Mouse (Mus musculus) ovary, adult 18-20 months (tissue): ENCODE data around the gene Hdc.
"Not testable (repeated sequence)": the region's sequence is repeated elsewhere in the genome, so short reads cannot be mapped to it uniquely, and the experiment has no call there.

Source experiments
- DNase-seq: peaks from one replicate; pipeline ENCODE4 v3.0.0; 2022; ENCODE audit warnings: low spot score, mixed read lengths

Hdc gene

DNA sequence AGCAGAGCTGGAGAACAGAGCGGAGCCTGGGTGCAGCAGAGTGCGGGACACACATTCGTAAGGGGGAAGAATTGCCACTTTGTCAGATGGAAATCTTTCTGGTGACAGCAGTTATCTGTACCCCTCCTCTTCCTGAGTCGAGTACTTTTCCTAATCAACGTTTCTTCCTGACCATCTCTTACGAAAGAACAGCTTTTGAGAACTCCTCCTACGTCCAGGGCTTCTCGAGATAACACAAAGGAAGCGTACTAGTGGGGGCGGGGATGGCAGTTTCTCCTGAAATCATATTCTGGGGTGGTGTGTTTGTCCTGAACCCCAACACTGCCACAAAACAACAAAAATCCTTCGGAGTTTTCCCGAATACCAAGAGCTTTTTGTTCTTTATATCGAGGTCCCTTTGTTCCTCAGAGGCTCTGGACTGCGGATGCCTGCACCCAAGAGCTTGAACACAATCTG lies at the start of gene Hdc:
Hdc (minus strand) TSS at position 51 of the 456 bp plus-strand sequence.
- no peak for DNase-seq

GRCm38 (mm10) chr2:126668621-126669252 lies 49.6 kb upstream of the Hdc start:
- no peak for DNase-seq

GRCm38 (mm10) chr2:126665984-126666383 lies 46.9 kb upstream of the Hdc start:
- DNase-seq = no peak

GRCm38 (mm10) chr2:126663481-126663880 lies 44.4 kb upstream of the Hdc start:
- no peak for DNase-seq

DNA sequence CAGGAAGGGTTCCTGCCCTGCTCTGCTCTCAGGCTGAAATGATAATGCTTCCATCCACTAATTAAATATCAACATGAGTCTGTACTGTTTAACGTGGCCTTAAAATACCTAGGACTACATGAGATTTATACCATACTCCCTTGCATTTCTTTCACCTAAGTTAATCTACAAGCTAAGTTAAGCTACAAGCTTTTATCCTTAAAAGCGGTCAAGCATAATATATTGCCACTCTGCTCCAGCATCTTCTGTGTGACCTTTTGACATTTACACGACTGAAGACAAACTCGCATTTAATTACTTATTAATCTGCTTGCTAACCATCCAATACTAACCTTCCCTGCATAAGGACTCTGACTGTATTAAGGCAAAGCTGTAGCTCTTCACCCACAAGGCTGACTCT lies 33.8 kb upstream of the Hdc start:
- no peak for DNase-seq

DNA sequence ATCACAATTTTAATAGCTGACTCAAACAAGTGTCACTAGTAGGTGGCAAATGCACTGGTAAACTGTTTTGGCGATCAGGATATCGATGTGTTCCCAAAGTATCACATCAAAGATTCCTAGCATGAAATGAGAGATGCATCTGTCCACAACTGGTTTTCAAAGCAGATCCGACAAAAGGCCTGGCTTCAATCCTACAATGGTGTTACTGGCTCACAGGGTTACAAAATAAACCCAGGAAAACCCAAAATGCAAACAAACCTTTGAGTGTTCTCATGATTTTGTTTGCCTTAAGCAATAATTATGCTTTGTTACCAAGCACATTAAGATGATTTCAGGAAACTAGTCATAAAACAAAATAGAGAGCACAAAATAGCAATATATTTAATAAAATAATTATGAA lies 28.7 kb upstream of the Hdc start:
- no peak for DNase-seq

- DNase-seq = no peak
Observed at GRCm38 (mm10) chr2:126646461-126646860, 27.4 kb upstream of the Hdc start.

DNA sequence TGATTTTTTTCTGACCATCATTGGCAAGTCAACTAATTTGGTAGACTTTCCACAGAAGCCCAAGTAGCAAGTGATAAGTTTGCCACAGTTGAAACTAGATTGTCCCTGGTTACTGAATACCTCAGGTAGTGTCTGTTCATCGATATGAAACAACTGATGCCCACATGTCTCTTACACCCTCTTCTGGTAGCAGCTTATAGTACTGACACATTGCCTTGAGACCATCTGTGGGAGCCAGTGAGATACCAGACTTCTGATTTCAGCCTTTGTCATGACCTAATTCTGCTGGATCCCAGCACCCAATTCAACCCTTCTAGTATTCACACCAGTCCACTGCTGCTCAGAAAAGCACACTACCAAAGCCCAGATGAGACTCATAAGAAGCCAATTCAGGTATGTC lies 25.7 kb upstream of the Hdc start:
- DNase-seq = no peak

DNA sequence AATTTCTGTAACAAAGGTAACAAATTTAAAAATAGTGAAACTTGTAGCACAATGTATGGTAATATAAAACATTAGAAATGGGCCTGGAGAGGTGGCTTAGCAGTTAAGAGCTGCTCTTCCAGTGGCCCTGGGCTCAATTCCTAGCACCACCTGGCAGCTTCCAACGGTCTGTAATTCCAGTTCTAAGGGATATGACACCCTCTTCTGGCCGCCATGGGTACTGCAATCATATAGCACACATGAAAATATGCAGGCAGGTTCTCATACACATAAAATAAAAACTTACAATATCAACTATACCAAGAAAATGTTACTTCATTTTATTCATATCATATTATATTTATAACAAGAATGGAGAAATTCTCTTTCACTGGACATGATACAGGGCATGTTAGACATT lies 21.2 kb upstream of the Hdc start:
- no peak for DNase-seq

DNA sequence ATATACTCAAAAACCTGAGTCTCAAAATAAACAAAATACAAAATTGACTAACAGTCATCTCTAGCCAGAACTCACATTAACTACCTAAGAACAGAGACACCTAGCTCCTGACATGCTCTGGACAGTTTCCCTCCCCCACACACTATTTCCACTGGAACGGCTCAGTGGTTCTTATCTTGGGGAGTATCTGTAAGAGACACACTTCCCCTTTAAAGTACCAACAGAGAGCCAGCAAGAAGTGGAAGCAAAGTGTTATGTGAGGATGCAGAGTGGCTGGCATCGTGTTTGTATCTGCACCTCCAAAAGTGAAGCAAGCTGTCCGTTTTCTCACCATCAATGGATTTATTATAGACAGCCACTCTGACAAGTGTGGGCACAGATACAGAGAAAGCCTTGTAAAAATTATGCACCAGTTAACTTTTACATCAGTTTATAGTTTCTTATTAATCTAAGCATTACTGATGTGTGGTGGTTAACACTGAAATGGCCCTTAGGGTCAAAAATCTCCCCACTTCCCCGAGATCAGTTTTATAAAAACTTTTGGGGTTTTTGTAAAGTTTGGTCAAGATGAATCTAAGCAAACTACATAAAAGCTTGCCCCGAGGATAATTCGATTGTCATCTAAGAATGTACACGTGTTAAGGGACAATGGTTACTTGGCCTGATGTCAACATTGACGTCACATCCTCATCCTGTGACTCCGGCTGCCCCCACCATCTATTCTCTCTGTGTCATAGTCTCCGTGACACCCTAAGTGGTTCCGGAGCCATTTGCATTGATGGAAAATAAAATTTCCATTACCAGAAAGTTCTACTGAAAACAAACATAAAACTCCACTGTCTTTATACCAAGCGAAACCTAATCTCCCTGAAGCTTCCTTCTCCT lies 17.1 kb upstream of the Hdc start:
- DNase-seq = no peak

DNA sequence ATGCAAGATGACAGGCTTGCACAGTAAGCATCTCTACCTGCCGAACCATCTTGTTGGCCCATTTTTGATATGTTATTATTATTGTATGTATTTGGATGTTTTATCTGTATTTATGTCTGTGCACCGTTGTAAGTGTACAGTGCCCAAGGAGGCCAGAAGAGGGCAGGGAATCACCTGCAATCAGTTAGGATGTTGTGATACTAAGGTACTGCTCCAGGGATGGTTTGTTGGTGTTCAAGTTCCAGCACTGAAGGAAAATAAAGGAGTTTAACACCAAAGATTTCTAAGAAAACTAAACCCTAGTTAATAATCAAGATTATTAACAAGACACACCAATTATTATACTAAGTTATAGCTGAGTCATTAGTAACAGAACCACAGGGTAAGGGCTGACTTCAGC lies 14.1 kb upstream of the Hdc start:
- no peak for DNase-seq

DNA sequence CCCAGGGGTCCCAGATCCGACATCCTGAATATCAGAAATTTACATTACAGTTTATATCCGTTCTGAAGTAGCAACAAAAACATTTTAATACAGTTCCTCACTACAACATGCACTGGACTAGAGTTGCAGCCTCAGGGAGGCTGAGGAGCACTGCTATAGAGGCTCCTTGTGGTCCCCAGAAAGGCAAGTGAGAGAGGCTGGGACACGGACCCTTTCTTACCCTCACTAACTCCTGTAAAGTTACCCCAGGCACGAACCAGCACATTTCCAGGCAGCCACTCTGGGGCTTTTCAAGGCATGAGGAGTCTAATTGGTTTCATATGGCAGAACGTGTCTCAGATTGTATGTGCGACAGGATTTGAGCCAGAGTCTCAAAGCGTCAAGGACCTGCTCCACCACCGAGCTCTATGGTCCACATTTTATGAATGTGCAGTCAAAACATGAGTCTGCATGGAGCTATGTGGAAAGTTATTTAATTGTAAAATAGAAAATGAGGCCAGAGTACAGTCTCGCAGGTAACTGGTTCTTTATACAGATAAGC lies 9.4 kb upstream of the Hdc start:
- DNase-seq = no peak

GRCm38 (mm10) chr2:126623138-126623537 lies 4.0 kb upstream of the Hdc start:
- DNase-seq = no peak

- no peak for DNase-seq
Observed at GRCm38 (mm10) chr2:126622455-126622854, 3.4 kb upstream of the Hdc start.

GRCm38 (mm10) chr2:126618470-126619179 lies 474 bp downstream of the Hdc start:
- no peak for DNase-seq

DNA sequence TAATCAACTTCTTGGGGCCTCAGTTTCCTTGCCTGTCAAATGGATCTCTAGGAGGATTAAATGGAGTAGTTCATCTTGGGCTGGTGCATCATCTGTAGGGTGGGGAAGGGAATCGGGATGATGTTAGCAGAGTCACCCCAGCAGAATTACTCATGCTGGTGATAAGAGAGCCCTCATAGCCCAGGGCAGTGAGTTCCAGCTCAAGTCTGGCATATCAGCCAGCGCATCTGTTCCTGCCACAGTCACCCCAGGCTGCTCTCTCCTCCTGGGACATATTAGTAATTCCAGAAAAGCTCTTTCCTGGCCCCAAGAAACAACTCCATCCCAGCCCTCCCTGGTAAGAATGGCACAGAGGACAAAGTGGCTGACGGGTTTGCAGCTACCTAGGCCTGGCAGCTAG lies 3.7 kb downstream of the Hdc start:
- no peak for DNase-seq

- DNase-seq = not testable (repeated sequence)
Observed at GRCm38 (mm10) chr2:126609600-126609999, 9.5 kb downstream of the Hdc start.

DNA sequence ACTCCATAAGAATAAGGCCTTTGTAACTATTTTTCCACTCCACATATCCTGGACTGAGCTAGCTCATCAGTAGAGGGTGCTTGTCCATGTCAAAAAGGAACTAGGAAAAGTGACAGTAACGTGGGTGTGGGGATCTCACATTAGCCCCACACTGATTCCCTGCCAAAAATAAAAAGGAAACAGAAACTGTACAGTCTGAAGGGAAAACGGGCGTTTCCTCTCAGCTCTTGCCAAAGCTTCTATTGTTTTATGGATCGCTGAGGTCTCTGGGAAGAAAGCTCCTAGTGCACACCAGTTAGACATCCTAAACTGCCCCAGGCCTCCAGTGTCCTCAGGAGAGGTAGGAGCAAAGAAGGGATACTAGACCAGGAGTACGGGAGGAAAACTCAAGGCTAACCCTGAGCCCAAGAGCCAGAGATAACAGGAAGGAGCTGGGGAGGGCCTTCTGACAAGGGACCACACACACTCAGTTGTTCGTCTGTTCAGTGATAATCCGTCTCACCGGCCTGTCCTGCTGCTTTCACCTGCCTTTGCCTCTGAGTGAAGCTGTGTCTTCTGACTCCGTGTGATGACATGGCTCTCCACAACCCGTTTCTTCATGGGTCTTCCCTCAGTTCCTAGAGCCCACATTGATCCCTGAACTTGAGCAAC lies 11.4 kb downstream of the Hdc start:
- DNase-seq = no peak

DNA sequence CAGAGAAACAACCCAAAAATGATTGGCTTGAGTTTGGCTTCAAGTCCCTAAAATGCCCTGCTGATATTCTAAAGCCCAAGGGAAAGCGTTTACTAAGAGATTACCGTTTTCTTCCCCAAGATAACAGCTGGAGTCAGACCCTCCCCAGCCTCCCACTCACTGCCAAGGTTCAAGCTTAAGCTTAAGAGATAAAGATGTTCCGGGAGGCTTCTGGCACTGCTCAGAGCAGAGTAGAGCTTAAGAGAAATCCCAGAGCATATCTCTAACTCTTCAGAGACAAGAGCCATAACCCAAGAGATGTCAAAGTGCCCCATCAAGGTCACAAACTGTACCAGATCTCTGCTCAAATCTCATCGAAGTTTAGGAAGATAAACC lies 12.4 kb downstream of the Hdc start:
- peak; percentile 31 for DNase-seq

DNA sequence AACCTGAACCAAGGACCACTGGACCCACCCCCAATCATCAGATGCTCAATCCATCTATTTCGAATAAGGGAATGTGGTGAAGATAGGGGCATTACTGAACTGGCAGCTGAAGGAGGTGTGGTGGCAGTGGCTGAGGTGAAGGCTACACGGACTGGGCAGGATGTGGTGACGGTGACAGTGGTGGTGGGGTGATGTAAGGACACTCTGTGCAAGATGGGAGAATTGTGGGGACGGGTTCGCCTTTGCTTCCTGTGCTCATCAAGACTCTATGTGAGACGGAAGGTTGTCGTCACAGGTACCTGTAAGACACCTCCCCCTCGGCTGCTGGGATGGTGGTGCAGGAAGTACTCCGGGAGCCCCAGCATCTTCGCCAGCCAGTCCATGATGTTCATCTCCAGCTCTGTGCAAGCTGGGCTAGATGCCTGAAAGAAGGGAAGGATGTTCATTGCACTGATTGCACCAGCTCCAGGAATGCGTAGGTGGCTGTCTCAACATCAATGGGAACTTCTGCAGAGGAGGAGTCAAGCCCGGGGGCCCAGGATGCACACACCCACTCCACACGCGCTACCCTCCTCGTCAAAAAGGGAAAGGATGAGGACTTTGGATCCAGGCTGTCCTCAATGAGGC lies 12.9 kb downstream of the Hdc start:
- peak; percentile 26 for DNase-seq

GRCm38 (mm10) chr2:126601918-126602600 lies 17.0 kb downstream of the Hdc start:
- DNase-seq = no peak
